26 mouse cellular contexts compared by ENCODE assay signal in the genomic region with DNA sequence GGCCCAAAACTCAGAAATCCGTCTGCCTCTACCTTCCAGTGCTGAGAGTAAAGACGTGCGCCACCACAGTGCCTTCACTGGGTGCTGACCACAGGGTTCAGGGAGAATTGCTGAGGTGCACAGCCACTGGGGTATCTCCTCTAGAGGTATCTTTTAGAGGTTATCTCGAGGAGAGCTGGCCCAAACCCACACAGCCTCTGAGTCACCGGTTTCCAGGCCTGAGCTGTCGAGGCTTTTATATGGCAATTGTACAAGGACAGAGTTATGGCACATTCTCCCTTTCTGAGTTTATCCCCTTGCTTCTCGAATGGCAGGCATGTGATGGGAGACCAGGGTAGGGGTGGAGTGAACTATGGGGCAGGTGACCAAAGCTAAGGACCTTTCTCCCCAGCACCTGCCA. TPM values are rescaled to one million over a fixed set of nuclear protein-coding genes. Genes with fewer than 3 reads are reported as not detected.
"Had no signal": no experiment of that assay in that cellular context is flagged by ENCODE, and none has a peak within 500 bp of the region (broad histone marks: within the 10 kb centered on the region; RNA-seq: fewer than 3 reads in every experiment).

No protein-coding gene starts in this region.

- H3K27ac ChIP-seq: gastrocnemius, adult 2 months; heart, adult 2 months; heart, embryonic 13.5 days; heart, embryonic 15.5 days; hindbrain, embryonic 13.5 days; hindbrain, embryonic 15.5 days; hindbrain, postnatal 0 days; kidney, embryonic 15.5 days; kidney, postnatal 0 days; left cerebral cortex, adult 2 months; limb, embryonic 10.5 days; limb, embryonic 12.5 days; liver, embryonic 13.5 days; liver, embryonic 15.5 days had no signal

- H3K4me3 ChIP-seq: gastrocnemius, adult 2 months; heart, adult 2 months; heart, embryonic 13.5 days; heart, embryonic 15.5 days; hindbrain, embryonic 13.5 days; hindbrain, embryonic 15.5 days; kidney, embryonic 15.5 days; left cerebral cortex, adult 2 months; limb, embryonic 10.5 days; limb, embryonic 12.5 days; liver, embryonic 13.5 days; liver, embryonic 15.5 days had no signal

- DNase-seq: gastrocnemius, adult 2 months; gastrocnemius, postnatal 10 days; gastrocnemius, postnatal 36 days; heart, adult 11 months; heart, adult 2 months; heart, postnatal 14 days; heart, postnatal 36 days; kidney, adult 11 months; kidney, adult 2 months; kidney, adult 9 months; kidney, postnatal 14 days; kidney, postnatal 36 days; layer of hippocampus, adult 9-11 months; layer of hippocampus, postnatal 36 days; liver, embryonic 13.5 days had no signal

RNA-seq across cellular contexts. Expression of a gene that starts 8.4 kb away (rescaled TPM):
- total RNA-seq: gastrocnemius, postnatal 36 days had no signal

RNA-seq across cellular contexts. Expression of a gene that starts 8.5 kb away (rescaled TPM):
- total RNA-seq: heart, adult 2 months; heart, postnatal 36 days had no signal
